Mouse (Mus musculus) liver, embryonic 14 days (tissue): ENCODE measurements around the gene Olfr1305. TPM values are rescaled to one million over a fixed set of nuclear protein-coding genes. Genes with fewer than 3 reads are reported as not detected.

Source experiments
- polyA plus RNA-seq: library from polyadenylated mRNA; depleted of rRNA; stranded (reverse); fragments of >200 nt; gene quantifications from 2 replicates; pipeline ENCODE4 v1.2.3, GENCODE M21; 2012; rRNA removed

The Olfr1305 gene
- not detected in 2 replicates for polyA plus RNA-seq

DNA sequence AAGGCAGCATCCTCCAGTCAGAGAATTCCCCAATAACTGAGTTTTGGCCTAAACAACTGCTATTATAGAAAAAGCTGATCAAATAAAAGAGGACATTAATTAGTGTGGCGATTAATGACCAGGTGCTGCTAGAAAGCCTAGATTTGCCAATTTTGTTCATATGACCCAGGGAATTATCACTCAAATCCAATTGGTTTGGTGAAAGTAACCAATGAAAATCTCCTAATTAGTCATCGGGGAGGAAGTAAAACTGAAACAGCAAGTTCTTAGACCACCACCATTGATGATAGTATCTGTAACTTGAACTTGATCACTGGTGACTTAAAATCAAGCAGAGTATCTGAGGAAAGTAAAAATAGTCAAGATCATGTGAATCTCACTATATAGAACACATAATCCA is at the start of gene Olfr1305:
Gene Olfr1305 (minus strand): TSS at position 101 of the 400 bp plus-strand sequence.

DNA sequence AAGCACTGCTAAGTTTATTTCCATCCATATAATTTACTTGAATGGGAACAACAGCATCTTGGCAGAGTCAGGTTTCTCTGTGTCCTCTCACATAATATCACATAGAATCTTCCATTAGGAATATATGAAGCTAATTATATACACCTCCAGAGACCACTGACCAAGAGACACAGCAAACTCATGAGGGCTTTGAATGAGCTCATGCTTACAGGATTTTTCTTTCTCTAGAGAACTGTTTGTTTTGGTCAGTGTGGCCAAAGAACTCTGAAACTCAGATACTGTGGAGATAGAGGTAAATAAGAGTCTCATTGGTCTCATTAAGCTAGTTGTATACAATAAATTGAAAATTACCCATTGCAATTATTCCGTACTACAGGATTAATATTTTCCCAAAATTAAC is 39.2 kb upstream of the Olfr1305 start, which contains the start of gene Olfr1306:
Gene Olfr1306 (minus strand): TSS at position 101 of the 400 bp plus-strand sequence.

DNA sequence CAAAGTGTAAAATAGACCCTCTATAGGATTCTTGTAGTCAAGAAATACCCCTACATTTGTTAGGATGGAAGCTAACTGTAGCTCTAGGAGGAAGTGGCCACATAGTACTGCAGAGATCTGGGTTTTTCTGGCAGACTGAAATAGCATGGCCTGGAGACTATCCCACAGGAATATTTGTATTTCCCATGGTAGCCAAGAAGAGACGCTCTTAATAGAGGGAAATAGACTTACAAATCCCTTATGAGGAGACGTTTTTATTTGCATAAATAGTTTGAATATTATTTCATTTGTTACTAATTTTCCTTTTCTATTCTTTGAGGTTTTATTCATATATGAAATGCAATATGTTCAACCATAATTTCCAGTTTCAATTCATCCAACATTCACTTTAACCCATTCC is 56.7 kb downstream of the Olfr1305 start, which contains the start of gene Olfr1303:
Gene Olfr1303 (minus strand): TSS at position 101 of the 400 bp plus-strand sequence.

Other genes with a start within 250 kb of the Olfr1305 start
- gene Olfr1298, start 227.9 kb downstream of the Olfr1305 start, polyA plus RNA-seq: not detected in 2 replicates
- not detected in 2 replicates for gene Olfr1299, start 215.7 kb downstream of the Olfr1305 start, polyA plus RNA-seq
- not detected in 2 replicates for gene Olfr1301, start 126.1 kb downstream of the Olfr1305 start, polyA plus RNA-seq
- gene Olfr1302, start 99.7 kb downstream of the Olfr1305 start, polyA plus RNA-seq: not detected in 2 replicates
- gene Olfr1303, start 56.8 kb downstream of the Olfr1305 start, polyA plus RNA-seq: not detected in 2 replicates
- not detected in 2 replicates for gene Olfr1306, start 39.1 kb upstream of the Olfr1305 start, polyA plus RNA-seq
- gene Olfr1307, start 72.3 kb upstream of the Olfr1305 start, polyA plus RNA-seq: not detected in 2 replicates
- gene Olfr1308, start 87.8 kb upstream of the Olfr1305 start, polyA plus RNA-seq: not detected in 2 replicates
- not detected in 2 replicates for gene Olfr1309, start 113.1 kb upstream of the Olfr1305 start, polyA plus RNA-seq
- gene Olfr1310, start 135.6 kb upstream of the Olfr1305 start, polyA plus RNA-seq: not detected in 2 replicates
- not detected in 2 replicates for gene Olfr1311, start 147.3 kb upstream of the Olfr1305 start, polyA plus RNA-seq
- not detected in 2 replicates for gene Olfr1312, start 173.1 kb upstream of the Olfr1305 start, polyA plus RNA-seq
- not detected in 2 replicates for gene Olfr1313, start 200.7 kb upstream of the Olfr1305 start, polyA plus RNA-seq
- not detected in 2 replicates for gene Olfr1314, start 219.6 kb upstream of the Olfr1305 start, polyA plus RNA-seq
- gene Olfr1315-ps1, start 238.3 kb upstream of the Olfr1305 start, polyA plus RNA-seq: not detected in 2 replicates